Mouse (Mus musculus) embryo, embryonic 11.5 days (tissue): ENCODE results near the gene Ptn.
"Not testable (repeated sequence)": the region's sequence is repeated elsewhere in the genome, so short reads cannot be mapped to it uniquely, and the experiment has no call there.

ENCODE experiments used
- DNase-seq: peaks from one replicate; pipeline ENCODE4 v3.0.0-alpha.2; 2012; ENCODE audit warnings: low read depth, low spot score

Gene Ptn

DNA sequence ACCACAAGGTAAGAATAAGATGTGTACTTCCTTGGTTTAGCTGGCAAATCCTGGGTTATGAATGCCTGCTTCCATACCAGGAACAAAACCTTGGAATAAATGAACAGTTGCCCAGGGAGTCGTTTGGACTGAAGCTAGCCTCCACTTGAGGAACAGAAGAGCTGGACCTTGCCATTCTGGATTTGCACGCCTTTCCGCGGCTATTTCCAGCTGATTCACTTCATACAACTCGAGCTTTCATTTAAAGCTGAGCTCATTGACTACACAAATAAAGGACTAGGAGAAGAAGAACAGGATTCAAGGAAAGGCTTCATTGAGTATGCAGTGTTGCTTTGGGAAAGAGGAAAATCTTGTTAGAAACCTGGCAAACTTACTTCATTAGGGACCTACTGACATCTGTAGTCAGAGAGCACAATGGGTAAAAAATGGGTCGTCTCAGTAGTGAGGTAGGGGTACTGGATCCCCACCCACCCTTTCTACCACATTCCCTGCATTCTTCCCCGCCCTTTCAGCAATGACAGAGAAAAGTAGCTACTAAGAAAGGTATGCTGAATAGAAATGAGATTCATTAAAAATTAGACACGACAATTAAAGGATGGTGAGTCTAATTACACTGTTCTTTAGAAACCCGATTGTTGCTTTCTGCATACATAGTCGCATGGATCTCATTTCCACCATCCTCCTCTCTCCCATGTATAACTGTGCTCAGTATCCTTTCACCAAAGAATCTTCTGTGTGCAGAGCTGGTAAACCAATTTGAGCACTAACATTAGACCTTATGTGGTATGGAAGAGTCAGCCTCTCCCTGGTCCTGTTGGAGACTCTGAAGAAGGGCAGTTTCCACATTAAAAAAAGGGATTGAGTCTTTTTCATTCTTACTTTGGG, 54.8 kb downstream of the Ptn start:
- no peak for DNase-seq

DNA sequence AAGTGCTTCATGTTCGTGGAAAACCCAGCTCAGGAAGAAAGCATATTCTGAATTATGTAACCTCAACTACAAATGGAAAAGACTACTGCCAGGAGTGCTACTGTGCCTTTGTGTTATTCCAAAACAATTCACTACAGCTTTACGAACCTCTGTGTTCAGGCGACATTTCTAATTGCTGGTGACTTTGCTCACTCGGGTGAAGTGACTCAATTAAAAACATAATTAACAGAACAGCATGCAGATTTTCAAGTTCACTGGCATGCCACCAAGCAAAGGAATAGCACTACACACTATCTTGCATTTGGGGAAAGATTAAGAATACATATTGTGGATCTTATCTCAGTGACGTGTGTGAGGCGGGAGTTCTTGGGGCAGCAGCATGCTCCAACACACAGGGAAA, 57.1 kb downstream of the Ptn start:
- no peak for DNase-seq

DNA sequence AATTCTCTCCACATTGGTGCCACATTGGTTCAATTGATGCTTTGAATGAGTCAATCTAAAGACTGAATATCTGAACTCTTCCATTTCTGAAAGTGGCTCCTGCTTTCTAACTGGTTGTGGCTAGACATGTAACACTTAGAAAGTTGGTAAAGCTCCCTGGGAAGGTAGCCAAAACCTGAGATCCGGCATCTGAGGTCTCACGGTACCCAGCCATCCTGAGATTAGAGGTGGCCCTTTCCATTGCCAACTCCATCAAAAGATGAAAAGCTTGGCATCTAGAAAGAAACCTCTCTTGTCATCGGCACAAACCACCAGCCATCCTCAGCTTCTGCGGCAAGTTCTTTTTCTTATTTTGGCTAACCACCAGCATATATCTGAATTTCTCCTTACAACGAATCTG, 70.2 kb downstream of the Ptn start:
- no peak for DNase-seq

DNA sequence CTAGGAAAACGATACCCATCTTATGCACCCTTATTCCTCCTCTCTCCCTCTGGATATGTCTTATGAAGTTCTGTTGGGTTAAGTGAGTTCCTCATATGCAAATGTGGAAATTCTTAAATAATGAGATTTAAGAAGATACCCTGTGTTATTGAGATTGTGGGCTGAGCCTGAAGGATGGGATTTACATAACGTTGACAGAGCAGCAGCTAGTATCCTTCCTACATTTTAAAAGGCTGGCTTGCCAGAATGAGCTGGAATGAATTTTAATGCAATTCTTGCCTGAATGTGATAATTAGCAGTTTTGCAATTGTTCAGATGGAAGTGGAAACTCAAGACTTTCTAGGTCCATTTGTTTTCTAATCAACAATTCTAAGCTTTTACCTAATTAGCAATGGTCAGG, 73.3 kb downstream of the Ptn start:
- no peak for DNase-seq

DNA sequence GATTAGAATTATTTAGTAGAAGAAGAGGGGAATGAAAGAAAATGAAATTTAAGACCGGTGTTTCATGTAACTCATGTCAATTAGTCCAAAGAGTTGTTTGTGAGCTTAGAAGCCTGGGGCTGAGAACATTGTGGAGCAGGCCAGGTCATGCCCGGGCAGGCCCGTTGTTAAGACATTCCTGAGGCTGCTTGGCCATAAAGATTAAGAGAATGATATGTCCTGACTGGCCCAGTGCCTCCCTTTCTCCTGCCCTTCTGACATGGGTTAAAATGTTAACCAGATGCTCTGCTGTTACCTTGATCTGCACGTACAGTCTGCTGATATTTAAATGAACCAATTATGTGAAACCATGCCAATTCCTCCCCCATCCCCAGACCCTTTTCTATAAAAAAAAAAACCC, 74.4 kb downstream of the Ptn start:
- not testable (repeated sequence) for DNase-seq

DNA sequence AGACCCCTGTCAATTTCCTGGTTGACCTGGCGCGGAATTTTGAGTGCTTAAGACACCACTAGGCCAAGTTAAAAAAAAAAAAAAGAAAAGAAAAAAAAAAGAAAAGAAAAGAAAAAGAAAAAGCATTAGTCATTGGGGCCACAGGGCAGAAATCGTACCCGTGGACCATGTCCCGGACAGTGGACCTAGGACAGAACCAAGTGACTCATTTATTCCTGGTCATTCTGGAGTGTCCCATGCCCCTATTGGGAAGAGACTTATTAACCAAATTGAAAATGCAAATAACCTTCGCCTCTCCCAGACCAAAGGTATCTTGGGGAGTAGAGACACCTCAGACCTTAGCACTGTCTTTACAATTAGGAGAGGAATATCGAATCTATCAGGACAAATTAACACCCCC, 80.2 kb downstream of the Ptn start:
- DNase-seq = not testable (repeated sequence)

DNA sequence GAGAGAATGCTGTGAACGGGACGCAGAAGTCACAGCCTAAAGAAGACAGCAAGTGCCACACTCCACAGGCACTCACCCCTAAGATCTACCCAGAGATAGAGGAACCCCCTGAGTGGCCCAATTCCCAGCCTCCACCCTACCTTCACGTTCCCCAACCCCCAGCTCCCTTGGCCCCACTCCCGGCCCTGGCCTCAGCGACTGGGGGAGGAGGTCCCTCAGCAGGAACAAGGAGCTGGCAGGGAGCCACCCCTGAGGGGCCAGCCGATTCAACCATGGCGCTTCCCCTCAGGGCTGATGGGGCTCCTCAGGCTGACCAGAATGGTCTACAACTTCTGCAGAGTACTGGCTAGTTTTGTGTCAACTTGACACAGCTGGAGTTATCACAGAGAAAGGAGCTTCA, 81.9 kb downstream of the Ptn start:
- DNase-seq = no peak

DNA sequence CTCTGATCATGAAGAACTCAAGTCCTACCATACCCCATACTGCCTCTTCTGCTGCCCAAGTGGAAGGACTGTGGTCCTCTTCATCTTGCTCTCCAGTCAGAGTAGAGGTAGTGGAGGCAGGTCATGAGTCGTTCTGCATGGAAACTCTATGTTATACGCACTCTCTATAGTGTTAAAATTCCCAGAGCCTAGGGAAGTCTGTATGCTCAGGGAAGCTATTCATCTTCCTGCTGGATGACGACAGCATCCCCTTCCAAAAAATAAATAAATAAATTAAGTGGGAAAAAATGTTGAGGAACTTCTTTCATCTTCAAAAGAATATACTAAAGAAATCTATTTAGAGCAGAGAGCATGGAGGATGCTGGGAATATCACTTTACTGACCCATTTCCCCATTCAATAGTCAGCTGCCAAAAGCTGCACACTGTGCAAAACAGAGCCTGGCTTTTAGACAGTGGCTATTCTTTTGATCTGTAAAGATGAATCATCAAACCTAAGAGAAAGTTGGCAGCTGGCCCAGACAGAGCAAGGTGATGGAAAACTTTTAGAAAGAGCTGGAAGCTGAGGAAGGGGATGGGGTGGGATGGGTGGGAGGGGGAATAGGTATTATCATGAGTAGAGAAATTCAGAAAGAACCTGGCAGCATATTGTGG, 84.4 kb downstream of the Ptn start:
- DNase-seq = no peak

DNA sequence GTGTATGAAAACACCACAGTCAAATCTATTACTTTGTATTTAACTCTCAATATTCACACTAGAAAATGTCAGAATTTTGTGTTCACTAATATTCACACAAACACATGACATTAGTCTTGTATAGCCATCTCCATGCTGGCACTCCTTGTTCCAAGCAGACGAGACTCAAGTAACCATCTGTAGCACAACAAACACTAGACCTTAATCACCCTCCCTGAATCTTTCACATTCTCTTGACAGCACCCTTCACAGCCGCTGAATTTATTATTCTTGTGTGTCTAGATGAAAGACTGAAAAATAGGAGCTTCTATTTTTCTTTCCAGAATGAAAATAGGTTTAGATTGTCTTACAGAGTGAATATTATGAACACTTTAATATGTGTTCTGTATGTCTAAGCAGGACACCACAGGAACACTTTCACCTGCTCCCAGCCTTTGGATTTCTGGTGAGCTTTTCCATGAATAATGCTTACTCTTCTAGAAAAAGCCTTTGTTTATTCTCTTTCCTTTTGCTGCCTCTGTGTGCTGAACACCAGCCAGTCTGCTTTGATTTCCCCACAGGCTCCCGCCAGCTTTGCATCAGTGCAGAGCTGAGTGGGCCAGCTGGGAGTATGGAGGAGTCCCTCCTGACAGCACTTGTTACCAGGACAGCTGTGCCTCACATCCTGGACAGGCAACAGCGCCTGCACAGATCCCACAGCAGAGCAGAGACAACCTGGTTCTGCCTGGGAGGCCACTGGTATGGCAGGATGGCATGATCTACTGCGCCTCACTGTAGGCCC, 87.1 kb downstream of the Ptn start:
- no peak for DNase-seq

DNA sequence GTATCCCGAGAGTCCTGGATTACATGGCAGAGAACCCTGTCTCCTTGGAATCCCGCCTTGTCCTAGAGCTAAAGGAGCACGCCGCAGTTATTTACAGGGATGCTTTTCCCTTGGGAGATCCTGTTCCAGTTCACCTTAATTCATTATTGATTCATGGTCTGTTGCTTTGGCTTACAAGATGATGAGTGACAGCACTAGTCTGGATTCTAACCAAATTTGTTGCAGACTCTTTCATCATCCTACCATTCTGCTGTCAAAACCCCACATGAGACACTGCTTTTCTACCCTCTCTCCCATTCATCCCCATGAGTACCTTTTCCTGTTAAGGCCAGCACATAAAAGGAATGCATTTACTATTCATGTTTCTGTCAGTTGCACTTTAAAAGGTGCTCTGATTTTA, 96.7 kb downstream of the Ptn start:
- DNase-seq = no peak

DNA sequence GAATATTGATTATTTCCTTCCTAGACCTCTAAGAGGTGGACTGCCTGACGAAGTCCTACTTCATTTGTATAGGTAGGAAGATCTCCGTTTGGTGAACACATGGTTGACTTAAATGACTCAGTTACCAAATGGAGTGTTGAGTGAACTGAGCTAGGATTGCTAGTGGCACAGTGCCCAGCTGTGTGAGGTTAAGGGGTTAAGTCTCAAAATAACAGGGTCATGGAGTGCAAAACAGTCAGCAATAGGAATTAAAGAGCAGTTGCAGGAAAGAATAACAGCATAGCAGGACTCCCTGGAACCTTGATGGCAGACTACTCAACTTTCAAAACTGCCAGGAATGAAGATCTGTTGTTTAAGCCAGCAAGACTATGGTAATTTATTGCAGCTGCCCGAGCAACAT, 114.5 kb downstream of the Ptn start:
- peak; percentile 26 for DNase-seq

DNA sequence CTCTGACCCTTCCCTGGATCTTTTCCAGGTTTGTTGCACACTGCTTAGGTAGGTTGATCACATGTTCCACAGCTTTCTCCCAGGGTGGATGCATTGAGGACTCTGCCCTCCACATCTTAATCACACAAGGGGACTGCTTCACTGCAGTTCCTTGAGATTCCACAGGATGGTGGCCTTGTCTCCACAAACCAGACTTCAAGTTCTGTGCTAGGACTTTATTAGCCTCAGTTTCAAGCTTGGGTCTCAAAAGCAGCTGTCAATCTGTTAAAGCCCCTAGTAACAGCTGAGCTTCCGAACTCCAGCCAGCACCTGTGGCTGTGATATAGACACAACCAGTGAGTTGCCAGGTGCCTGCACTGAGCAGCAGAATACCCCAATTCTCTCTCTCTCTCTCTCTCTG, 118.5 kb downstream of the Ptn start:
- peak; percentile 48 for DNase-seq

DNA sequence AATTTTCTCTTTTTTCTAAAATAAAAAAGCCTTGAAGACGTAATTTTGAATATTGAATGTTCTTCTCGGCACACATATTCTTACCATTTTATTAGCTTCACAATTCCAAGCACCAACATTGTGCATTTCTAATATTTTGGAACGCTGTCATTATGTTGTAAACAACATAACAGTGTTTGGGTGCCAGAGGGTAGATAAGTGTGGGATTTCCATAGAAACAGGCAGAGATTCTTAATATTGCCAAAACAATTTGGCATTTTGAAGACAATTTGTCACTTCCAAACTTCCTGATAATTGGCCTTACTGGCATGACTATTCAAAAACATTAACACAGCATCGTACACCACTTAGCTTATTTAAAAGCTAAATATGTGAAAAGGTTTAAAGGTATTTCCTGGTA, 119.1 kb downstream of the Ptn start:
- DNase-seq = no peak

DNA sequence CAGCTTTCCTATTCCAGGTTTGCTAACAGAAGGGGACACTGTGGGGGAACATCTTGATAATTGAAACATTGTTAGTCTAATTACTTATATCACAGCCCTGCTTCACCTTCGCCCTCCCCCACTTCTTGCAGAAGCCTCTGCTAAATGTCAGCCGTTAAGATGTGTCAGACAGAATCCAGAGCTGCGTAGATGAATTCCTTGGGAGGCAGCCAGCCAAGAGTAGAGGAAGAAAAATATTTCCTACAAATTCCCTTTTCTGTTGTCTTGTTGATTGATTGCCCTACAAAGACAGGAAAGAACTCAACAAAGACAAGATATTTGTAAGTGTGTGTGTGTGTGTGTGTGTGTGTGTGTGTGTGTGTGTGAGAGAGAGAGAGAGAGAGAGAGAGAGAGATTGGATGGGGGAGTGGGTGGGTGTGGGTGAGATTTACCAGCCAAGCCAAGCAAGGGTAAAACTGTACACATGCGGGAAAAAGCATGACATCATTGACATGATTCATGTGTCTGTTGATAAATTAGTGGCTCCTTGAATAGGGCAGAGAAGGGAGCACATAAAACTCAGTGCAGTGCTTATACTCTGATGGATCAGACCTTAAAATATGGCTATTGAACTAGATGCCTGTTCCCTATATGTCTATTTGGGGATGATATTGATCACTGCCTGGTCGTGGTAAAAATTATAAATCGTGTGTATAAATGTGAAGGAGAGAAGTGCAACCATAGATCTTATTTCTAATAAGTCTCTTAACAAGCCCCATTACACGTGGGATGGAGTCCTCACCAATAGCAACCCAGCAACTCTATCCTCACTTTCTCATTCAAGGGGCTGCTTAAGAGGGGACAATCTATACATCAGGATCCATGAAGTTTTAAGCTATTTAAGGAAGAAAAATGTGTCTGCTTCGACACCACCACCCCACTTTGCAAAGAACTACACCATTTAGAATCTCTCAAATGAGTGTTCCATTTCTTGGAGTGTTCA, 133.0 kb downstream of the Ptn start:
- peak; percentile 27 for DNase-seq

DNA sequence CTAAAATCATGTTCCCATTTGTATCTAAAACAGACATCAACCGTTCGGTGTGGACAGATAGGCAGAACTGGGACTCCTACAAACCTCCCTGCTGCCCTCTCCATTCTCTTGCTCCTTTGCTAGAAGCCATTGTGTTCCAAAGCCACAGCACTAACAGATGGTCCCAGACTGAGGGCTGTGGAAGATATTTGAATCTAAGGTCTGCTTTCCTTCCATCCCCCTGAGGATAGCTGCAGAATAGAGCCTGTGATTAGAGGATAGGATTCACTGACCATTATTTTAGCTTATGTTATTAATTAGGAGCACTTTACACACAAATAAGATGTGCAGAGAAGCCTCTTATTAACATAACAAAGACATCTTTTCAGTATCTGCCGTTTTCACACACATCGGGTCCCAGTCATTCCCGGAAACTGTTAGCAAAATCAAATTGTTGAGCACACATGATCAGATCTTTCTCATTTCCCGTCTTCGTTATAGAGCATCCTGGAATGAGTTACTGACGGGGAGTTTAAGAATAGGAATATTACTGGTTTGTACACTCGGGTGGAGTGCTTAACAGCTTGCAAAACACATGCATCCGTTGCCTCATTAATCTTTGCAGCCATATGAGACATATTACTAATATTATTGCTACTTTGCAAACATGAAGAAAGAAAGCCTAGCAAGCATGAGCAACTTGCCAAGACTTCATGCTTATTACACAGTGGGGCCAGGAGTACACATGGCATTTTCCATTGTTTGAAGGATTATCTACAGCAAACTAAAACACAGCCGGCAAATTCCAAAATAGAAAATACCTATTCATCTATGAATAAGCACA, 137.4 kb downstream of the Ptn start:
- no peak for DNase-seq

DNA sequence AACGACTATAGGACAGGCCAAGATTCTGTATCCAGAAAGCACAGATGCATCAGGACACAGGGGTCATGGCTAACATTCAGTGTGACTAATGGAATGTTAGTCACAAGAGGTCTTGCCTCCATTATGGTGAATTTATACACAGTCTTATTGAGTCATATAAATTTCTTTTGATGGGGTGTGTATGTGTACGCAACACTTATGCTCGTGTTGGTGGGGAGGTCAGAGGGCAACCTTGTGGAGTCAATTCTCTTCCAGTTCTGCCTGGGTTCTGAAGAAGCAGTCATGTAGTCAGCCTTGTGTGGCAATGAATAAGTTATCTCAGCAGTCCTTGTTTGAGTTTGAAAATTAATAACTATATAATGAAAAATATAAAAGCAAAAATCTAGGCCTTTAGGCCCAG, 138.7 kb downstream of the Ptn start:
- no peak for DNase-seq
